Mouse (Mus musculus): ENCODE measurements at regions not wholly inside any gene's neighbourhood (a gene's known extent, or its start where the extent isn't known, plus 50 kb on each side); places are given as distances from the start of the nearest gene placed in this dataset.

DNA sequence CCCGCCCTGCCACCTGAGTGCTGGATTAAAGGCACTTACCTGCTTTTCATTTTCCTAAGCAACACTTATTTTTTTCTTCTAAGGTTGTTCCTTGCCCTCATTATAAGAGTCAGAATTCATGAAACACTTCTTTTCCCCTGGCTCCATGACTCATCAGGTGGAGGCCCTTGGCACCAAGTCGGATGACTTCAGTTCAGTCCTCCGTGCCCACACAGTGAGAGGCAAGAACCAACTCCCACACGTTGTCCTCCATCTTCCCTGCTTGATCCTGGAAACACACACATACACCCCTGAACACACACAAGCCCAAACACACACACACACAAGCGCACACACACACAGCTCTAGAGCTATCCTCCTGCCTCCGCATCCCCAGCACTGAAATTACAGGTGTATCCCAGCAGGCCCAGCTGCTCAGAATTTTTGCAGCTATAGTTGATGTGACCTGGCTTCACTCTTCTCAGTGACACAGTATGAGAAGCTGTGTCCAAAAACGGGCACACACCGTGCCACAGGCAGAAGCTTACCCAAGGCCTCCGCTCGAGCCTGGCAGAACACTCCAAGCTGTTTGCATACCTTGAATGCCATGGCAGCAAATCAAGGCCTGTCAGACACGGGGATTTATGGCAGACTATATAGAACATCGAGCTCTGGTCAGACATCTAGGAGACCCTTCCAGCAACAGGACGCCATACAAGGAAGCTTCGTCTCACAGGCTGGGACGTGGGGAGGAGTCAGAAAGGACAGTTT, 49.7 kb upstream of the Ier3 start:
- TF ChIP-seq CTCF (IDR thresholded peaks at IDR 0.05) (no peak), EP300 (IDR thresholded peaks at IDR 0.05) (no peak)
